Mouse (Mus musculus): ENCODE results near the gene Idh3a.
"Not testable (repeated sequence)": the region's sequence is repeated elsewhere in the genome, so short reads cannot be mapped to it uniquely, and the experiment has no call there.

The Idh3a gene

DNA sequence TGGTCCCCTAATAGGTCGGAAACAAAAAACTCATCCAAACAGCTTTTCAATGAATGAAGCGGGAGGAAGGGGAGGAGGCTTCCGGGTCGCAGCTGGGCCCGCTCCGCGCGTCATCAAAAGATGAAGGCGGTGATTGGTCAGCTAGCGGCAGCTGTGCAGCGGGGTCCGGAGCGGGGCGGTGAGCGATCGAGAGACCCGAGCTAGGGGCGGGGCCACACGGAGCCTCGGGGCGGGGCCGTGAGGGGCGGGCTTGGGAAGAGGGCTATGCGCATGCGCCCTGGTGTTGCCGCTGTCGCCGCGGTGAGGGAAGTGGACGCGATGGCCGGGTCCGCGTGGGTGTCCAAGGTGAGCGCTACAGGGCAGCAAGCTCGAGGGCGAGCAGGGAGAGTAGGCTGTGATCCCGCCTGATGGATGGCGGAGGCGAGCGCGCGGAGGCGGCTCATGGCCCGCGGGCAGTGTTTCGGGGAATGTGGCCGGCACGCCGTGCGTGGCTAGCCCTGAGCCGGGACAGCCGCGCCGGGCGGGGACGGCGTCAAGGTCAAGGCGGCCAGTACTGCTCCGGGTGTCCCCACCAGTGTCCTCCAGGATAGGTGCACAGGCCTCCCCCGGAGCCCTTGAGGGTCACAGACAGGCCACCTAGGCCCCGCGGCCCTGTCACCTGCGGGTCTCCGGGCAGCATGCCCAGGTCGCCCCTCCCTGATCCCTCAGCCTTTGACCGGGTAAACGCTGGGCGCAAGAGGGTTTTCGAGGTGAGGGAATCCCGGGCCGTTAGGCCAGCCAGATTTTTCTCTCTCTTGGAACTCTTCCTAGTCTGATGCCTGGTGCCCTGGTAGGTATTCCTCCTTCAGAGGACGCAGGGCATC, at the start of gene Idh3a:
Gene Idh3a, plus strand, starts transcription at position 136 of the 863 bp plus-strand sequence.
- in situ Hi-C loops (cut with MboI; ENCODE audit: unreplicated experiment in 2 of 2) = no loop called here

DNA sequence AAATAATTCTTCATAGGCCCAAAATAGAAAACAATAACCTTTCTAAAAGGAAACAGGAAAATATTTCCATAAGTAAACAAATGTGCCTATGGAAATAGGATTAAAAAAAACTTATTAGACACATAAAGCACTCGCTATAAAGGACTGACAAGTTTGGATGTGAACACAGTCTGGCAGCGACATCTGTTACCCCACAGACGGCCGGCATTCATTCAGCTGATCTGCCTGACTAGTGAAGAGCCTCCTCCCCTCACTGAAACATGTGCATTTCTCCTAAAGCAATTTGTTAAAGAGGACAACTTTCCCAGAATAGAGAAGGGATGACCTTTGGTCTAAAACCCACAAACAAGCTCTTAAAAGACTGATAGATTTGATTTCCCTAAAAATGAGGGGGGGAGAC, 49.1 kb upstream of the Idh3a start:
- in situ Hi-C loops (cut with MboI; ENCODE audit: unreplicated experiment in 2 of 2) = no loop called here

DNA sequence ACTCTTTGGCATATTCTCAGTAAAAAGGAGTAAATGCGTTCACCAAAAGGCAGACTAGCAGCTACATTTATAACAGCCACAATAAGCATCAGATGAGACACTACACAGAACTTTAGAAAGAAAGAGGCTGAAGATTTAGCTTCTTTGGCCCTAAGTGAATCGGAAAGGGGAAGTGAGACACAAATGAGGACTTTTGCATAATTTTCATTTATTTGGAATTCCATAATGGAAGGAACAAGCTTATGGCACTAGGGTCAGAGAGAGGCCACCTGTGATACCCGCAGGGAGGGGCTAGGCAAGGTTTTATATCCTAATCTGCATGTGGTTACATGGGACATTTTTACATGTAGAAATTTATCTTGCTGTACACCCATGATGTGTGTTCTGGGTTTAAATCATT, 48.7 kb upstream of the Idh3a start:
- in situ Hi-C loops (cut with MboI; ENCODE audit: unreplicated experiment in 2 of 2) = no loop called here

GRCm38 (mm10) chr9:54538244-54538643, 47.9 kb upstream of the Idh3a start:
- in situ Hi-C loops (cut with MboI; ENCODE audit: unreplicated experiment in 2 of 2) = no loop called here

DNA sequence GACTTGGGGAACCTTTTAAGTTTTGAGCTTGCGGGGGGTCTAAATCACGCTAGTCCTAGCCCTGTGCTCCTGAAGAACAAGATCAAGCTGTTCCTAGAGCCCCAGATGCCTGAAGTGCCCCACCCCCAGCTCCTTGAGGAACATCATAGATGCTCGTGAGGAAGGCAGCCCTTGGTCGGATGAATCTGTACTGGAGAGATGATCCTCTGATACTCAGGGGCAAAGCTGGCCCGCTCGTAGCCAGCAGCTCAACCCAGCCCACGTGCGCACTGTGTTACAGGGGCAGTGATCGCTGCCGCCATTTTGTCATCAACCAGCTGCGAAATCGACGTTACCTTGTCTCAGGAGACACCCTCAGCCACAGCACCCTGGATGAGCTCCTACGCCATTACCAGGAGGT, 47.5 kb upstream of the Idh3a start, which contains the start of gene Sh2d7:
Gene Sh2d7, plus strand, starts transcription at position 301 of the 400 bp plus-strand sequence.
- in situ Hi-C loops (cut with MboI; ENCODE audit: unreplicated experiment in 2 of 2) = no loop called here

GRCm38 (mm10) chr9:54540801-54541200, 45.3 kb upstream of the Idh3a start:
- in situ Hi-C loops (cut with MboI; ENCODE audit: unreplicated experiment in 2 of 2) = no loop called here

DNA sequence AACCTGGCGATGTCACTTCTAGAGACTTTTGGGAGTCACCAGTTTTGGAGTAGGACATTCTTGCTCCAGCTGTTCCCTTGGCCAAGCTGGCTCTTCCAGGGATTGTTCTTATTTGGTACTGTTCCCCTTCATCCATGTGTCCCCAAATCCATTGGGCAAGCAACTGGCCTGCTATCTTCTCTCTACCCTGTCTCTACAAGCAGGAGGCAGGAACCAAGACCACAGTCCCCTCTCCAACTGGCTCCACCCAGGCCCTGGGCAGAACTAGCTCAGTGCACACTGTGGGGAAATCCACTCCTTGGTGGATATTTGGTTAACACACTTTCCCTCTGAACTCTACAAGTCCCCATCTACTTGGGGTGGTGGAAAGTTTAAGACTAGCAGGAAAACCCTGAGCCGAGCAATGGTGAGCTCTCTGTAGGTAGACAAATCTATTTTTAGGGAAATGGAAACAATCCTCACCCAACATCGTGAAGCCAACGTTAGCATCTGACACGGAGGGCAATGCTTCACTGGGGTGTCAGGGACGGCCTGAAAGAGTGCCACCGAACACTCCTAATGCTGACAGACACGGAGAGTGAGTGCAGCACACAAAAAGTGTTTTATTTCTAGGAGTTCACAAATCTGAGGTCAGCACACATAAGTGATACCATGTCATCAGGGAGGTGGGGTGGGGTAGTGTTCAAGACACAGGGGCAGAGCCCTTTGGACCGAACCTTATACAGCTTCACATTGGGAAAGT, 41.8 kb upstream of the Idh3a start:
- in situ Hi-C loops (cut with MboI; ENCODE audit: unreplicated experiment in 2 of 2) = no loop called here

DNA sequence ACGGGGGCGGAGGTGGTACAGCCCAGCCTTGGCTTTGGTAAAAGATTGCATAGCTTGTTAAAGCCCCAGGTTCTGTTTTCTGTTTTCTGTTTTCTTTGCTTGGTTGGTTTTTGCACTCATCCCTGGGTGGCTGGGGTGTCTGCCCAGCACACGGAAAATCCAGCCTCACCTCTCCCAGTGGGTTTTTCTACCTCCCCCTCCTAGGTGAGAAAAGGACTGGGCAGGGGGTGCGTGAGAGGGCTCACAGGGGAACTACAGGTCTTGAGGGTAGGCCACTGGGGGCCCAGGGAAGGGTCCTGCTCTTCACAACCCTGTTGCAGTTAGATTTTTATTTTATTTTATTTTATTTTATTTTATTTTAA, 41.2 kb upstream of the Idh3a start:
- in situ Hi-C loops (cut with MboI; ENCODE audit: unreplicated experiment in 2 of 2) = no loop called here

GRCm38 (mm10) chr9:54547536-54547935, 38.6 kb upstream of the Idh3a start:
- in situ Hi-C loops (cut with MboI; ENCODE audit: unreplicated experiment in 2 of 2) = no loop called here

DNA sequence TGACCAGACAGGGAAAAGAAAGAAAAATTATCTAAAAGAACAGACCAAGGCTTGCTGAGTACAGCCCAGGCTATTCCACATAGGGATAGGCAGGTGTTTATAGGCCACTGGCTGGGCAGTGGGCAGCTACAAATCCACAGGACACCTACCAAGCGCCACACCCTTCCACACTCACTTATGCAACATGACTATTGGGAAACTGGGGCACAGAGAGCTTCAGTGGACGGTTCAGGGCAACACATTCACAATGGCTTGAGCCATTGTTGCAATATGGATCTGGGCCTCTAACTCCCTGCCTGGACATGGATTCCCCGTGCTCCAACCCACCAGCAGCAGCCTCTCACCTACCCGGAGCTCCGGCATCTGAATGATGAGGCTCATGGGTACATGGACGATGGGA, 36.7 kb upstream of the Idh3a start:
- in situ Hi-C loops (cut with MboI; ENCODE audit: unreplicated experiment in 2 of 2) = no loop called here

DNA sequence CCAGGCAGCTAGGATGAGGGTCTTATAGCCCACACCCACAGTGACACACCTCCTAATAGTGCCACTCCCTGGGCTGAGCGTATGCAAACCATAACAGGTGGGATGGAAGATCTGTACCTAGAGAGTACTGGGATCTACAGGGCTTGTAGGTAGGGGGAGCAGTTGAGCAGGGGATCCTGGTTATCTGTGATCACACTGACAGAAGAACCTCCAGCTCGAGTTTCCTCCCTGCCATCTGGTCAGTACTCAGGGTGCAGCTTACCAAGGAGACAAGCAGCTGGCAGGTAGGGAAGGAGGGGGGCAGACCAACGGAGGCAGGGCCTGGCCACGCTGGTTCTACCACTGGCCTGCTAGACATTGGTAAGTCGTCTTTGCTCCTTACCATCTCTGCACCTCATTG, 33.7 kb upstream of the Idh3a start:
- in situ Hi-C loops (cut with MboI; ENCODE audit: unreplicated experiment in 2 of 2) = no loop called here

GRCm38 (mm10) chr9:54555044-54555443, 31.1 kb upstream of the Idh3a start:
- in situ Hi-C loops (cut with MboI; ENCODE audit: unreplicated experiment in 2 of 2) = no loop called here

GRCm38 (mm10) chr9:54558731-54559130, 27.4 kb upstream of the Idh3a start:
- in situ Hi-C loops (cut with MboI; ENCODE audit: unreplicated experiment in 2 of 2) = no loop called here

DNA sequence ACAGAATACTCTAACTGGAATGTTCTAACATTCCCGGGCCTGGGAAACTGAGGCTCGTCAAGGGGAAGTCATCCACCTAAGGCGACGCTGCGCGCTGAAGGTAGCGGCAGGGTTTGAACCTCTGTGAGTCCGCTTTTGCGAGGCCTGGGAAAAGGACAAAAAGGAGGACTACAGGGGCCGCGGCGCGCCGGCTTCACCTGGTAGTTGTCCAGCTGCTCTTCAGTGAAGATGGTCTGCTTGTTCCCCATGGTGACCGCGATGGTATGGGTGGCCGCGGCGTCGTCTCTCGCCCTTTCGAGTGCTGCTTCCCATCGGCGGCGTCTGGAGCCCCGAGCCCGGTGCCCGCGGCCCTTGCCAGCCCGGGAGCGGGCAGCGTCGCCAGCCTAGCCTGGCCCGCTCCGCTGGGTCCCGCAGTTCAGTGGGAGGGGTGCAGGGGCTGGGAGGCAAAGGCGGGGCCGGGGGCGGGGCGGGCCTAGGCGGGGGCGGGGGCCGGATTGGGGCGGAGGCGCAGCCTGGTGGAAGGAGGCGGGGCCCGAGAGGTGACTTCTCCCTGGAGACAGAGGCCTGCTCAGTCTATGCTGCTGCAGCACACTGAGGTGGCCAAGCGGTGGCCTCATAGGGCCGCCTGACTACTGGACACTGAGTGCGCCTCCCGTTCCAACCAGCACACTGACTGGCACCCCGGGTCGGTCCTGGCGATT, 26.2 kb upstream of the Idh3a start, which contains the start of gene Cib2:
Gene Cib2, minus strand, starts transcription at position 448 of the 701 bp plus-strand sequence.
- in situ Hi-C loops (cut with MboI; ENCODE audit: unreplicated experiment in 2 of 2) = no loop called here

- in situ Hi-C loops (cut with MboI; ENCODE audit: unreplicated experiment in 2 of 2) = no loop called here
These were observed 25.1 kb upstream of the Idh3a start for GRCm38 (mm10) chr9:54560831-54561601.

DNA sequence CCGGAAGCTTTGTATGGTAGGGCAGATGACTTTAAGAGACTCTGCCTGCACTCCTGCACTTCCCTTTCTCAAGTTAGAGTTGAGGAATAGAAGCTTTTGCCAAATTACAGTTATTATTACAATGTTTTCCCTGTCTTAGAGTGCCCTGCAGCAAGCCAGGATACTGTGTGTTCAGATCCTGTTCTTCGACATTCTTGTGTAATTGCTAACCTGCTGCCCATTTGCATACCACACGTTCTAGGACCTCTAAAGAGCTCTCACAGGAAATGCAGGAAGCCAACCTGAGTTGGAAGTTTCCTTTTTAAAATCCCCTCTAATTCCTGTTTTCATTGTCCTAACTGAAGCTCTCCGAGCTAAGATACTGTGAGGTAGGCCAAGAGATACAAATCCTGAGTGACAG, 19.2 kb upstream of the Idh3a start:
- in situ Hi-C loops (cut with MboI; ENCODE audit: unreplicated experiment in 2 of 2) = no loop called here

DNA sequence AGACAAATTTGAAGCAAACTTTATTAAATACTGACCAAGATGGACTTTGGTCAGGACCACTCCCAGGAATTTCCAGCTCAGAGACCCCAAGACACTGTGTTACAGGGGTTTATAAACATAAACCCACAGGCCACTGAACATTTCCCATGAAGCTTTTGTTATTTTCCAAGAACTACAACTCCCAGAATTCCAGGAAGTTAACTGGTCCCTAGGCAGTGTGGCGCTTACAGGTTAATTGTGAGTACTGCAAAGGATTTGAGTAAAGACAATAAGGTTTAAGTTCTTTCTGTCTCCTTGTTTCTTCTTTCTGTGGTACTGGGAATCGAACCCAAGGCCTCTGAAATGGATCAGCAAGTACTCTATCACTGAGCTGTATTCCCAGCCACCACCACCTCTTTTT, 17.4 kb upstream of the Idh3a start:
- in situ Hi-C loops (cut with MboI; ENCODE audit: unreplicated experiment in 2 of 2) = no loop called here

DNA sequence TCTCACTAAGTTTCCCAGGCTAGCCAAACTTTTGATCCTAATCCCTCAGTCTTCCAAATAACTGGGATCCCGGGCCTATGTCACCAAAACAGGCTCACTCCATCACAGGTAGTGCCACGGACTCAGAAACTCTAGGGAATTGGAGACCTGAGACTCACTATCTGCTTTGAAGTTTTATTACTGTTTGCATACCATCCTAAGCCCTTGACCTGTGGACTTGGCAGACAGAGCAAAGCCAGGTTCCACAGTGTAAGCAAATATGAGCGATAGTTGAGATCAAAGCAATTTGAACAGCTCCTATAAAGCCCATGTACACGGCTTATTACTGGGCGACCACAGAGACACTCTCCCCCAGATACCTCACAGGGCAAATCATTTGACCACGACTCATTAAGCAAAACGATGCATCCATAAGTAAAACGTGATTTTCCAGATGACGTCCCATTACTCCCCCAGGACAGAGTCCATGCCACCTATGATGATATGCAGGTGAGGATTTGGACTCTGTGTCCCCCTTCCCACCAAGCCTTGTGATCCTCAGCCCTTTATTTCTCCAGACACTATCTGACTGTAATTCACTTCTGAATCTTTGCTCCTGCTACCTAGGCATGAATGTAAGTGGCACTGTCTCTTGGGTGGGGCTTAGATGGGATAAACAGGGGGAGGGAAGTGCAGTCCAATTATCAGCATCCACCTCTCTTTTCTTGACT, 14.8 kb upstream of the Idh3a start:
- in situ Hi-C loops (cut with MboI; ENCODE audit: unreplicated experiment in 2 of 2) = no loop called here

- in situ Hi-C loops (cut with MboI; ENCODE audit: unreplicated experiment in 2 of 2) = no loop called here
These were observed 2.4 kb upstream of the Idh3a start for GRCm38 (mm10) chr9:54583712-54584111.

GRCm38 (mm10) chr9:54584127-54584526, 2.0 kb upstream of the Idh3a start:
- in situ Hi-C loops (cut with MboI; ENCODE audit: unreplicated experiment in 2 of 2) = not testable (repeated sequence)
